Mouse (Mus musculus) forebrain, embryonic 13.5 days (tissue): ENCODE measurements around the gene Hist1h2ap. TPM values are rescaled to one million over a fixed set of nuclear protein-coding genes. Genes with fewer than 3 reads are reported as not detected.
"Not testable (repeated sequence)": the region's sequence is repeated elsewhere in the genome, so short reads cannot be mapped to it uniquely, and the experiment has no call there.

Experiments used
- ATAC-seq: fragments of 200-750 bp; cut with Nextera tagmentation; 2 replicates; pipeline ENCODE4 v1.8.0; 2017
- H3K27ac ChIP-seq: fragments of 300-500 bp; sonication (generic); 2 replicates; pipeline ENCODE4 v1.5.1; 2015; ENCODE audit warnings: inconsistent platforms, mild to moderate bottlenecking, moderate library complexity
- H3K27me3 ChIP-seq: fragments of 300-500 bp; sonication (generic); 2 replicates; pipeline ENCODE4 v1.6.1; 2015; ENCODE audit warnings: mild to moderate bottlenecking, inconsistent platforms
- H3K36me3 ChIP-seq: fragments of 300-500 bp; sonication (generic); 2 replicates; pipeline ENCODE4 v1.6.1; 2015; ENCODE audit warnings: mild to moderate bottlenecking, inconsistent platforms; ENCODE audit not compliant: poor library complexity, severe bottlenecking
- H3K4me1 ChIP-seq: fragments of 300-500 bp; sonication (generic); 2 replicates; pipeline ENCODE4 v1.6.1; 2015; ENCODE audit warnings: inconsistent platforms
- H3K4me2 ChIP-seq: fragments of 300-500 bp; sonication (generic); 2 replicates; pipeline ENCODE4 v1.6.1; 2015; ENCODE audit warnings: inconsistent platforms, mild to moderate bottlenecking, moderate library complexity
- H3K4me3 ChIP-seq: fragments of 300-500 bp; sonication (generic); 2 replicates; pipeline ENCODE4 v1.5.1; 2015; ENCODE audit warnings: mild to moderate bottlenecking, inconsistent platforms
- H3K9ac ChIP-seq: fragments of 300-500 bp; sonication (generic); 2 replicates; pipeline ENCODE4 v1.6.1; 2015; ENCODE audit warnings: mild to moderate bottlenecking, inconsistent platforms
- H3K9me3 ChIP-seq: fragments of 300-500 bp; sonication (generic); replicated peaks from 2 replicates; pipeline ENCODE4 v1.6.1; 2016; ENCODE audit warnings: inconsistent platforms
- WGBS: fragments of 180-500 bp; shearing (Covaris S2); methylation state at CpG from one replicate; pipeline ENCODE4 v1.1.7; 2015; 5-methylcytosine and 5-hydroxymethylcytosine counted together
- polyA plus RNA-seq: library from polyadenylated mRNA; unstranded; fragments of >200 nt; fragmentation: Nextera tagmentation; extraction: Ambion mirVana; gene quantifications from 2 replicates; pipeline ENCODE4 v1.2.1, GENCODE M21; 2015

The Hist1h2ap gene
- polyA plus RNA-seq, 1 experiment from 2014 or later: 5,125 TPM

- not testable (repeated sequence) for H3K27me3 ChIP-seq, H3K4me1 ChIP-seq, H3K27ac ChIP-seq, H3K9ac ChIP-seq, H3K4me2 ChIP-seq, H3K4me3 ChIP-seq, H3K36me3 ChIP-seq, H3K9me3 ChIP-seq
- no CpG with 5 or more reads among the region's 4 CpGs for WGBS
- peak; percentile 84 for ATAC-seq
Measured at GRCm38 (mm10) chr13:21840508-21840907, 7.2 kb upstream of the Hist1h2ap start.

GRCm38 (mm10) chr13:21831418-21832394 lies 1.6 kb downstream of the Hist1h2ap start, which contains the start of gene Hist1h4n:
Hist1h4n (minus strand) TSS chr13:21832196.
- peak within 1 kb of the TSS; percentile 26 for H3K4me3 ChIP-seq
- H3K27ac ChIP-seq: peak within 1 kb of the TSS; percentile 66
- not testable (repeated sequence) for H3K9ac ChIP-seq, H3K4me1 ChIP-seq, H3K27me3 ChIP-seq, H3K36me3 ChIP-seq, H3K9me3 ChIP-seq
- under 1% methylated on average over 26 of the region's 58 CpGs for WGBS
- peak; percentile 84 for ATAC-seq
- peak within 1 kb of the TSS; percentile 52 for H3K4me2 ChIP-seq

- no peak overlapping the region; the same call in 1 of the 2 replicates for H3K27ac ChIP-seq
- H3K9me3 ChIP-seq: no peaks in the 10 kb centered on the region
- H3K4me1 ChIP-seq: no peaks in the 10 kb centered on the region
- no peak overlapping the region for H3K9ac ChIP-seq
- ATAC-seq: no peak
- H3K36me3 ChIP-seq: peaks cover 6% of the 10 kb centered on the region; the same call in 1 of the 2 replicates
- H3K27me3 ChIP-seq: no peaks in the 10 kb centered on the region
- H3K4me3 ChIP-seq: no peak overlapping the region
- H3K4me2 ChIP-seq: 0 out of 2 replicates have a peak overlapping the region, but pooled peaks have one; percentile 1
- WGBS: 87% methylated on average over 10 of the region's 10 CpGs
Measured at GRCm38 (mm10) chr13:21830344-21830743, 3.0 kb downstream of the Hist1h2ap start.

- WGBS: 82% methylated on average over 3 of the region's 3 CpGs
- H3K27ac ChIP-seq: no peak overlapping the region
- H3K27me3 ChIP-seq: no peaks in the 10 kb centered on the region
- no peaks in the 10 kb centered on the region for H3K4me1 ChIP-seq
- no peak overlapping the region for H3K9ac ChIP-seq
- H3K9me3 ChIP-seq: no peaks in the 10 kb centered on the region
- no peak overlapping the region for H3K4me2 ChIP-seq
- no peak overlapping the region for H3K4me3 ChIP-seq
- no peak for ATAC-seq
- H3K36me3 ChIP-seq: peaks cover 6% of the 10 kb centered on the region; the same call in 1 of the 2 replicates
Measured at GRCm38 (mm10) chr13:21828511-21828910, 4.8 kb downstream of the Hist1h2ap start.

GRCm38 (mm10) chr13:21820082-21820890 lies 13.0 kb downstream of the Hist1h2ap start:
- H3K4me2 ChIP-seq, H3K36me3 ChIP-seq, H3K27ac ChIP-seq, ATAC-seq, H3K9ac ChIP-seq, H3K4me3 ChIP-seq, H3K9me3 ChIP-seq, H3K4me1 ChIP-seq, H3K27me3 ChIP-seq: not testable (repeated sequence)
- WGBS: 70% methylated on average over 7 of the region's 16 CpGs

- not testable (repeated sequence) for H3K9me3 ChIP-seq, H3K27me3 ChIP-seq, H3K4me1 ChIP-seq, H3K36me3 ChIP-seq, H3K9ac ChIP-seq
- Histone ChIP-seq H3K4me3 (peak overlapping the region; percentile 25), H3K4me2 (peak overlapping the region; percentile 51), H3K27ac (peak overlapping the region; percentile 40; the same call in 1 of the 2 replicates)
- WGBS: under 1% methylated on average over 14 of the region's 14 CpGs
- ATAC-seq: peak; percentile 46
Measured at GRCm38 (mm10) chr13:21812092-21812491, 21.2 kb downstream of the Hist1h2ap start.

- H3K9ac ChIP-seq, H3K27me3 ChIP-seq, H3K9me3 ChIP-seq, H3K36me3 ChIP-seq, H3K4me1 ChIP-seq: not testable (repeated sequence)
- ATAC-seq: peak; percentile 67
- no CpG with 5 or more reads among the region's 24 CpGs for WGBS
- H3K27ac ChIP-seq: peak within 1 kb of the TSS; percentile 40; the same call in 1 of the 2 replicates
- peak within 1 kb of the TSS; percentile 51 for H3K4me2 ChIP-seq
- H3K4me3 ChIP-seq: peak within 1 kb of the TSS; percentile 25
Measured at GRCm38 (mm10) chr13:21811539-21811938, 21.8 kb downstream of the Hist1h2ap start, which contains the start of gene Hist1h4m. Hist1h4m (plus strand) TSS chr13:21811746.

- H3K36me3 ChIP-seq, H3K4me3 ChIP-seq, H3K4me2 ChIP-seq, H3K27me3 ChIP-seq, H3K9me3 ChIP-seq, H3K27ac ChIP-seq, H3K9ac ChIP-seq, H3K4me1 ChIP-seq: not testable (repeated sequence)
- peak; percentile 34 for ATAC-seq
- WGBS: no CpG with 5 or more reads among the region's 8 CpGs
Measured at GRCm38 (mm10) chr13:21811074-21811473, 22.2 kb downstream of the Hist1h2ap start.

GRCm38 (mm10) chr13:21810073-21810472 lies 23.2 kb downstream of the Hist1h2ap start, which contains the start of the genes Hist1h2bq and Hist1h2ao:
Hist1h2bq (minus strand) TSS chr13:21810197.
Hist1h2ao (plus strand) TSS chr13:21810465.
- ATAC-seq: peak; percentile 99
- WGBS: no CpG with 5 or more reads among the region's 23 CpGs
- not testable (repeated sequence) for H3K36me3 ChIP-seq, H3K27ac ChIP-seq, H3K4me1 ChIP-seq, H3K9me3 ChIP-seq, H3K4me2 ChIP-seq, H3K27me3 ChIP-seq, H3K4me3 ChIP-seq, H3K9ac ChIP-seq

- WGBS: no CpG with 5 or more reads among the region's 4 CpGs
- H3K27me3 ChIP-seq, H3K4me1 ChIP-seq, H3K9me3 ChIP-seq, H3K36me3 ChIP-seq, H3K27ac ChIP-seq, H3K4me2 ChIP-seq, H3K9ac ChIP-seq, H3K4me3 ChIP-seq: not testable (repeated sequence)
- peak; percentile 83 for ATAC-seq
Measured at GRCm38 (mm10) chr13:21803058-21803457, 30.2 kb downstream of the Hist1h2ap start.

GRCm38 (mm10) chr13:21797163-21797562 lies 36.1 kb downstream of the Hist1h2ap start:
- not testable (repeated sequence) for H3K9ac ChIP-seq, H3K4me1 ChIP-seq, H3K27me3 ChIP-seq, ATAC-seq, H3K4me3 ChIP-seq, H3K36me3 ChIP-seq, H3K27ac ChIP-seq, H3K4me2 ChIP-seq, H3K9me3 ChIP-seq

- no peak overlapping the region for H3K4me2 ChIP-seq
- no peak overlapping the region for H3K27ac ChIP-seq
- H3K9me3 ChIP-seq: no peaks in the 10 kb centered on the region
- H3K4me1 ChIP-seq: peaks cover 5% of the 10 kb centered on the region
- ATAC-seq: no peak
- no peak overlapping the region for H3K9ac ChIP-seq
- 91% methylated on average over 7 of the region's 7 CpGs for WGBS
- no peaks in the 10 kb centered on the region for H3K36me3 ChIP-seq
- no peak overlapping the region for H3K4me3 ChIP-seq
- no peaks in the 10 kb centered on the region for H3K27me3 ChIP-seq
Measured at GRCm38 (mm10) chr13:21795584-21795983, 37.7 kb downstream of the Hist1h2ap start.
